Mouse (Mus musculus) adrenal gland, postnatal 14 days (tissue): ENCODE measurements around the gene Lsm2. TPM values are rescaled to one million over a fixed set of nuclear protein-coding genes. Genes with fewer than 3 reads are reported as not detected.
A peak's percentile ranks its signal among the peaks of the same experiment; 100 is the strongest.
"Not testable (repeated sequence)": the region's sequence is repeated elsewhere in the genome, so short reads cannot be mapped to it uniquely, and the experiment has no call there.

Experiments
- DNase-seq: peaks from one replicate; pipeline ENCODE4 v3.0.0; 2021; ENCODE audit warnings: mixed read lengths
- total RNA-seq: library from RNA; stranded (reverse); gene quantifications from 2 replicates; pipeline ENCODE4 v1.2.3, GENCODE M21; 2021

Lsm2 gene
- total RNA-seq, 1 experiment from 2014 or later = 39.4 TPM

GRCm38 (mm10) chr17:34956340-34956739, 25.3 kb upstream of the Lsm2 start:
- DNase-seq = no peak

GRCm38 (mm10) chr17:34957291-34957690, 24.4 kb upstream of the Lsm2 start:
- DNase-seq = peak; percentile 53

- not testable (repeated sequence) for DNase-seq
Observed at GRCm38 (mm10) chr17:34957966-34958365, 23.7 kb upstream of the Lsm2 start.

GRCm38 (mm10) chr17:34958734-34959129, 22.9 kb upstream of the Lsm2 start:
- not testable (repeated sequence) for DNase-seq

GRCm38 (mm10) chr17:34959130-34959778, 22.4 kb upstream of the Lsm2 start, which contains the start of gene Hspa1b:
Gene Hspa1b (minus strand): TSS chr17:34959238.
- peak; percentile 85 for DNase-seq

- peak; percentile 56 for DNase-seq
Observed at GRCm38 (mm10) chr17:34959881-34960515, 21.7 kb upstream of the Lsm2 start.

GRCm38 (mm10) chr17:34960702-34961493, 20.8 kb upstream of the Lsm2 start:
- no peak for DNase-seq

- DNase-seq = no peak
Observed at GRCm38 (mm10) chr17:34962125-34962524, 19.5 kb upstream of the Lsm2 start.

GRCm38 (mm10) chr17:34962841-34963240, 18.8 kb upstream of the Lsm2 start:
- no peak for DNase-seq

GRCm38 (mm10) chr17:34964640-34965049, 17.0 kb upstream of the Lsm2 start:
- no peak for DNase-seq

GRCm38 (mm10) chr17:34965627-34966026, 16.0 kb upstream of the Lsm2 start:
- no peak for DNase-seq

GRCm38 (mm10) chr17:34969822-34970221, 11.8 kb upstream of the Lsm2 start, which contains the start of gene Gm20481:
Gene Gm20481 (plus strand): TSS chr17:34969912.
- DNase-seq = peak; percentile 31

GRCm38 (mm10) chr17:34970850-34971249, 10.8 kb upstream of the Lsm2 start:
- not testable (repeated sequence) for DNase-seq

GRCm38 (mm10) chr17:34971694-34972068, 10.0 kb upstream of the Lsm2 start:
- not testable (repeated sequence) for DNase-seq

GRCm38 (mm10) chr17:34972069-34972749, 9.5 kb upstream of the Lsm2 start, which contains the start of the genes Hspa1a and Hspa1l:
Gene Hspa1a (minus strand): TSS chr17:34972156.
Gene Hspa1l (plus strand): TSS chr17:34972703.
- peak; percentile 83 for DNase-seq

GRCm38 (mm10) chr17:34975581-34976492, 5.8 kb upstream of the Lsm2 start:
- DNase-seq = peak; percentile 49

GRCm38 (mm10) chr17:34977000-34977399, 4.7 kb upstream of the Lsm2 start:
- no peak for DNase-seq

- DNase-seq = no peak
Observed at GRCm38 (mm10) chr17:34978239-34978638, 3.4 kb upstream of the Lsm2 start.

GRCm38 (mm10) chr17:34979631-34980030, 2.0 kb upstream of the Lsm2 start:
- DNase-seq = no peak

- DNase-seq = peak; percentile 45
Observed at GRCm38 (mm10) chr17:34980655-34981054, 1.0 kb upstream of the Lsm2 start.

GRCm38 (mm10) chr17:34982328-34982727, 666 bp downstream of the Lsm2 start:
- DNase-seq = no peak
